Mouse (Mus musculus) adrenal gland, adult 8-10 months (tissue): ENCODE measurements around the gene Mmp20. TPM values are rescaled to one million over a fixed set of nuclear protein-coding genes. Genes with fewer than 3 reads are reported as not detected.

ENCODE experiments used
- DNase-seq: peaks from one replicate; pipeline ENCODE4 v3.0.0; 2022
- total RNA-seq, 4 experiments: library from RNA; stranded (reverse); gene quantifications; 2 replicates each; pipeline ENCODE4 v1.2.4; 2022

Gene Mmp20
- total RNA-seq, 4 experiments from 2014 or later, result not detected

GRCm38 (mm10) chr9:7691790-7692189 lies 63.8 kb downstream of the Mmp20 start, which contains the start of gene Mmp7:
Mmp7 (plus strand) TSS chr9:7692090.
- no peak for DNase-seq

GRCm38 (mm10) chr9:7693961-7694360 lies 65.9 kb downstream of the Mmp20 start:
- no peak for DNase-seq

GRCm38 (mm10) chr9:7695646-7696045 lies 67.6 kb downstream of the Mmp20 start:
- DNase-seq, result no peak

GRCm38 (mm10) chr9:7708698-7709097 lies 80.7 kb downstream of the Mmp20 start:
- DNase-seq, result no peak

GRCm38 (mm10) chr9:7711196-7711595 lies 83.2 kb downstream of the Mmp20 start:
- DNase-seq, result no peak

- no peak for DNase-seq
These were observed 86.3 kb downstream of the Mmp20 start for GRCm38 (mm10) chr9:7714062-7714907.

- no peak for DNase-seq
These were observed 86.8 kb downstream of the Mmp20 start for GRCm38 (mm10) chr9:7714908-7715175.

- no peak for DNase-seq
These were observed 93.5 kb downstream of the Mmp20 start for GRCm38 (mm10) chr9:7721543-7721942.

Other genes starting within 250 kb of the Mmp20 start
- not detected for gene Mmp1b, start 240.2 kb upstream of the Mmp20 start, total RNA-seq
- gene Mmp3, start 182.4 kb upstream of the Mmp20 start, total RNA-seq, result under 1 TPM in 2 of 4 experiments, not detected in 2; 0.14 to 0.27 TPM
- gene Mmp10, start 125.9 kb upstream of the Mmp20 start, total RNA-seq, result not detected
- under 1 TPM in 3 of 4 experiments, not detected in 1; 0.11 to 0.29 (median 0.28) TPM for gene Mmp8, start 69.8 kb upstream of the Mmp20 start, total RNA-seq
- gene Mmp27, start 56.8 kb upstream of the Mmp20 start, total RNA-seq, result 1 to 10 TPM in 2 of 4 experiments, under 1 TPM in 2; 0.32 to 7.6 (median 3.3) TPM
- not detected for gene Mmp7, start 63.9 kb downstream of the Mmp20 start, total RNA-seq
- 100 to 1,000 TPM; 175 to 208 (median 193) TPM for gene Tmem123, start 135.8 kb downstream of the Mmp20 start, total RNA-seq
- 10 to 100 TPM; 62.9 to 77.8 (median 70.3) TPM for gene Birc2, start 208.8 kb downstream of the Mmp20 start, total RNA-seq
- gene Birc3, start 245.0 kb downstream of the Mmp20 start, total RNA-seq, result 10 to 100 TPM; 22.2 to 35.6 (median 30.6) TPM